Mouse (Mus musculus) thymus, adult 2 months (tissue): ENCODE results near the gene Ccrl2.

Experiments
- CTCF ChIP-seq: fragments of 200-500 bp; IDR thresholded peaks from 2 replicates; pipeline ENCODE4 v1.5.1; 2012; ENCODE audit warnings: mild to moderate bottlenecking, control low read depth, low read length, moderate library complexity, borderline replicate concordance; ENCODE audit not compliant: control insufficient read depth, poor library complexity, insufficient read depth; ENCODE audit errors: extremely low read depth
- POLR2A ChIP-seq: fragments of 200-500 bp; IDR thresholded peaks from 2 replicates; pipeline ENCODE4 v1.6.1; 2012; ENCODE audit warnings: mild to moderate bottlenecking, low read length, control low read depth, moderate library complexity; ENCODE audit not compliant: control insufficient read depth, poor library complexity, insufficient read depth; ENCODE audit errors: extremely low read depth

GRCm38 (mm10) chr9:111072971-111073370 lies 15.7 kb upstream of the Ccrl2 start:
- TF ChIP-seq CTCF (no peak), POLR2A (no peak)
